In the genomic region with DNA sequence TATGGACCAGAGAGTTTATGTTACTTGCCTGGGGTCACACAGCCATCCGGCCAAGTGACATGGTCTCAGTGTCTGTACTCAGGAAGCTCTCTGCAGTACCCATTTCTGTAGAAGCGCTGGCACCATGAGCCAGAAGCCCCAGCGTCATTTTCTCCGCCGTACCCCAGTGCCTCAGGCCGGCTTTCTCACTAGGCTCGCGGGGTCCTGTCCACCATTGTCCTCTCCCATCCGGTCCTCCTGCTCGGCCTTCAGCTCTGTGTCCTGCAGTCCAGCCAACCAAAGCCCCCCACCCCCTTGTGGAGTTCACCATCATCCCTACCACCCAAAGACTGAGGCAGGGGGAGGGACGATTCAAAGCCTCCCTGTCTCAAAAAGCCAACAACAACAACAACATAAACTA, we compare ENCODE assay signal across 9 mouse cellular contexts. TPM values are rescaled to one million over a fixed set of nuclear protein-coding genes. Genes with fewer than 3 reads are reported as not detected.
DNase-seq lines count a peak whose midpoint lies in the region; ATAC-seq lines count a peak whose summit lies in the region.
"Had no signal": no experiment of that assay in that cellular context is flagged by ENCODE, and none has a peak within 500 bp of the region (broad histone marks: within the 10 kb centered on the region; RNA-seq: fewer than 3 reads in every experiment).

No protein-coding gene starts in this region.

- H3K27ac ChIP-seq in intestine, embryonic 14.5 days (ENCODE audit: low read depth), result no peak overlapping the region
- no peak overlapping the region for H3K27ac ChIP-seq in intestine, embryonic 16.5 days (ENCODE audit: low read length)
- H3K27ac ChIP-seq in forebrain, embryonic 14.5 days (ENCODE audit: low read depth, low read length), result no peak overlapping the region
- H3K27ac ChIP-seq in midbrain, embryonic 13.5 days, result no peak overlapping the region

- DNase-seq in intestine, embryonic 14.5 days (ENCODE audit: low spot score), result no peak
- DNase-seq in cerebellum, postnatal 25 days, result peak; percentile 21 to 43
- DNase-seq in forebrain, embryonic 14.5 days (ENCODE audit: low spot score), result no peak
- DNase-seq in thymus, postnatal 25 days, result no peak
- DNase-seq in thymus, postnatal 0 days (ENCODE audit: low spot score), result no peak
- DNase-seq in adrenal gland, postnatal 25 days, result no peak
- DNase-seq: lung, postnatal 14 days had no signal

- peak overlapping the region; percentile 35; the same call in 1 of the 2 replicates for H3K4me3 ChIP-seq in intestine, embryonic 14.5 days (ENCODE audit: low read depth, low read length)
- H3K4me3 ChIP-seq in intestine, embryonic 16.5 days (ENCODE audit: low read length), result no peak overlapping the region; the same call in 1 of the 2 replicates
- peak overlapping the region; percentile 38; the same call in 1 of the 2 replicates for H3K4me3 ChIP-seq in forebrain, embryonic 14.5 days (ENCODE audit: low read depth, low read length)
- peak overlapping the region; percentile 52; the same call in 1 of the 2 replicates for H3K4me3 ChIP-seq in midbrain, embryonic 13.5 days (replicated peaks)

- WGBS in intestine, embryonic 14.5 days, result 88% methylated on average over 11 of the region's 11 CpGs
- WGBS in intestine, embryonic 16.5 days, result 88% methylated on average over 11 of the region's 11 CpGs
- WGBS in forebrain, embryonic 14.5 days, result 91% methylated on average over 11 of the region's 11 CpGs
- 83% methylated on average over 11 of the region's 11 CpGs for WGBS in midbrain, embryonic 13.5 days

- H3K27me3 ChIP-seq in intestine, embryonic 14.5 days (replicated peaks; ENCODE audit: control insufficient read depth, insufficient read depth, low read length), result peaks cover 23% of the 10 kb centered on the region
- peaks cover 24% of the 10 kb centered on the region for H3K27me3 ChIP-seq in intestine, embryonic 16.5 days (replicated peaks; ENCODE audit: control insufficient read depth, insufficient read depth, low read length)
- H3K27me3 ChIP-seq in forebrain, embryonic 14.5 days (replicated peaks; ENCODE audit: control insufficient read depth, insufficient read depth, low read length), result peaks cover 15% of the 10 kb centered on the region
- H3K27me3 ChIP-seq in midbrain, embryonic 13.5 days, result peaks cover 28% of the 10 kb centered on the region

- peak overlapping the region; percentile 71 for H3K4me2 ChIP-seq in intestine, embryonic 14.5 days (ENCODE audit: low read length)
- H3K4me2 ChIP-seq in intestine, embryonic 16.5 days (ENCODE audit: low read depth, low read length), result no peak overlapping the region
- peak overlapping the region; percentile 83 for H3K4me2 ChIP-seq in forebrain, embryonic 14.5 days (ENCODE audit: low read length)
- peak overlapping the region; percentile 92 for H3K4me2 ChIP-seq in midbrain, embryonic 13.5 days (replicated peaks)

- no peaks in the 10 kb centered on the region for H3K36me3 ChIP-seq in intestine, embryonic 14.5 days (ENCODE audit: control insufficient read depth, insufficient read depth, low read length)
- no peaks in the 10 kb centered on the region for H3K36me3 ChIP-seq in intestine, embryonic 16.5 days (ENCODE audit: control insufficient read depth, insufficient read depth, low read length)
- no peaks in the 10 kb centered on the region for H3K36me3 ChIP-seq in forebrain, embryonic 14.5 days (ENCODE audit: control insufficient read depth, insufficient read depth, low read length)
- no peaks in the 10 kb centered on the region for H3K36me3 ChIP-seq in midbrain, embryonic 13.5 days

- no peaks in the 10 kb centered on the region for H3K9me3 ChIP-seq in intestine, embryonic 14.5 days (ENCODE audit: control insufficient read depth, low read length)
- H3K9me3 ChIP-seq in intestine, embryonic 16.5 days (ENCODE audit: control insufficient read depth, low read length), result no peaks in the 10 kb centered on the region
- H3K9me3 ChIP-seq in forebrain, embryonic 14.5 days (replicated peaks; ENCODE audit: control insufficient read depth, low read length), result no peaks in the 10 kb centered on the region
- H3K9me3 ChIP-seq in midbrain, embryonic 13.5 days, result no peaks in the 10 kb centered on the region

- H3K4me1 ChIP-seq in intestine, embryonic 14.5 days (replicated peaks; ENCODE audit: control insufficient read depth, insufficient read depth, low read length), result peaks cover 25% of the 10 kb centered on the region
- peaks cover 35% of the 10 kb centered on the region for H3K4me1 ChIP-seq in intestine, embryonic 16.5 days (ENCODE audit: control insufficient read depth, insufficient read depth, low read length)
- H3K4me1 ChIP-seq in forebrain, embryonic 14.5 days (ENCODE audit: control insufficient read depth, insufficient read depth, low read length), result peaks cover 22% of the 10 kb centered on the region
- peaks cover 69% of the 10 kb centered on the region for H3K4me1 ChIP-seq in midbrain, embryonic 13.5 days (replicated peaks)

- no peak for ATAC-seq in intestine, embryonic 14.5 days (replicated peaks; ENCODE audit: low FRiP score, low TSS enrichment, low read depth)
- no peak for ATAC-seq in intestine, embryonic 16.5 days
- ATAC-seq in forebrain, embryonic 14.5 days, result no peak
- no peak for ATAC-seq in midbrain, embryonic 13.5 days

- H3K9ac ChIP-seq in intestine, embryonic 14.5 days (ENCODE audit: low read length), result no peak overlapping the region
- no peak overlapping the region for H3K9ac ChIP-seq in intestine, embryonic 16.5 days (ENCODE audit: low read depth, low read length)
- no peak overlapping the region for H3K9ac ChIP-seq in forebrain, embryonic 14.5 days (ENCODE audit: low read length)
- no peak overlapping the region for H3K9ac ChIP-seq in midbrain, embryonic 13.5 days (replicated peaks)

RNA-seq across cellular contexts. Expression of a gene that starts 2.0 kb away (rescaled TPM):
- polyA plus RNA-seq in intestine, embryonic 14.5 days (2014; fragmentation: Nextera tagmentation; extraction: Ambion mirVana), result 7.3 and 8.2 TPM in 2 replicates
- polyA plus RNA-seq in intestine, embryonic 16.5 days (2015; fragmentation: Nextera tagmentation; extraction: Ambion mirVana), result 4.1 and 5.3 TPM in 2 replicates
- 22.5 and 22.8 TPM in 2 replicates for polyA plus RNA-seq in forebrain, embryonic 14.5 days (2014; fragmentation: Nextera tagmentation; extraction: Ambion mirVana)
- polyA plus RNA-seq in midbrain, embryonic 13.5 days (2015; fragmentation: Nextera tagmentation; extraction: Ambion mirVana), result 35.9 and 40.0 TPM in 2 replicates
- 0.35 and 0.36 TPM in 2 replicates for polyA plus RNA-seq in thymus, postnatal 0 days (2015; fragmentation: Nextera tagmentation; extraction: Ambion mirVana)
- 15.7 and 15.8 TPM in 2 replicates for total RNA-seq in adrenal gland, postnatal 25 days (2021)

RNA-seq across cellular contexts. Expression of a gene that starts 3.3 kb away (rescaled TPM):
- 3.7 and 4.0 TPM in 2 replicates for polyA plus RNA-seq in intestine, embryonic 14.5 days (2014; fragmentation: Nextera tagmentation; extraction: Ambion mirVana)
- 2.3 and 3.2 TPM in 2 replicates for polyA plus RNA-seq in intestine, embryonic 16.5 days (2015; fragmentation: Nextera tagmentation; extraction: Ambion mirVana)
- polyA plus RNA-seq in forebrain, embryonic 14.5 days (2014; fragmentation: Nextera tagmentation; extraction: Ambion mirVana), result 3.6 and 3.7 TPM in 2 replicates
- polyA plus RNA-seq in midbrain, embryonic 13.5 days (2015; fragmentation: Nextera tagmentation; extraction: Ambion mirVana), result 3.4 and 4.0 TPM in 2 replicates
- polyA plus RNA-seq in thymus, postnatal 0 days (2015; fragmentation: Nextera tagmentation; extraction: Ambion mirVana), result 10.6 and 13.4 TPM in 2 replicates
- 282 and 444 TPM in 2 replicates for total RNA-seq in adrenal gland, postnatal 25 days (2021)

RNA-seq across cellular contexts. Expression of a gene that starts 7.4 kb away (rescaled TPM):
- 4.8 and 6.0 TPM in 2 replicates for polyA plus RNA-seq in intestine, embryonic 14.5 days (2014; fragmentation: Nextera tagmentation; extraction: Ambion mirVana)
- polyA plus RNA-seq in intestine, embryonic 16.5 days (2015; fragmentation: Nextera tagmentation; extraction: Ambion mirVana), result 1.9 and 2.7 TPM in 2 replicates
- polyA plus RNA-seq in forebrain, embryonic 14.5 days (2014; fragmentation: Nextera tagmentation; extraction: Ambion mirVana), result 0.06 and 0.38 TPM in 2 replicates
- polyA plus RNA-seq in midbrain, embryonic 13.5 days (2015; fragmentation: Nextera tagmentation; extraction: Ambion mirVana), result 0.17 and 0.31 TPM in 2 replicates
- 0.30 and 0.53 TPM in 2 replicates for polyA plus RNA-seq in thymus, postnatal 0 days (2015; fragmentation: Nextera tagmentation; extraction: Ambion mirVana)
- total RNA-seq in adrenal gland, postnatal 25 days (2021), result 0.39 TPM in 1 of 2 replicates, not detected in the other

RNA-seq across cellular contexts. Expression of a gene that starts 13.7 kb away (rescaled TPM):
- polyA plus RNA-seq in intestine, embryonic 14.5 days (2014; fragmentation: Nextera tagmentation; extraction: Ambion mirVana), result 1,434 and 1,450 TPM in 2 replicates
- 1,070 and 1,157 TPM in 2 replicates for polyA plus RNA-seq in intestine, embryonic 16.5 days (2015; fragmentation: Nextera tagmentation; extraction: Ambion mirVana)
- 727 and 966 TPM in 2 replicates for polyA plus RNA-seq in forebrain, embryonic 14.5 days (2014; fragmentation: Nextera tagmentation; extraction: Ambion mirVana)
- 643 and 684 TPM in 2 replicates for polyA plus RNA-seq in midbrain, embryonic 13.5 days (2015; fragmentation: Nextera tagmentation; extraction: Ambion mirVana)
- polyA plus RNA-seq in thymus, postnatal 0 days (2015; fragmentation: Nextera tagmentation; extraction: Ambion mirVana), result 1,315 and 1,426 TPM in 2 replicates
- 964 and 1,249 TPM in 2 replicates for total RNA-seq in adrenal gland, postnatal 25 days (2021)

RNA-seq across cellular contexts. Expression of a gene that starts 16.2 kb away (rescaled TPM):
- 27.3 and 28.1 TPM in 2 replicates for polyA plus RNA-seq in intestine, embryonic 14.5 days (2014; fragmentation: Nextera tagmentation; extraction: Ambion mirVana)
- polyA plus RNA-seq in intestine, embryonic 16.5 days (2015; fragmentation: Nextera tagmentation; extraction: Ambion mirVana), result 55.6 and 59.2 TPM in 2 replicates
- polyA plus RNA-seq in forebrain, embryonic 14.5 days (2014; fragmentation: Nextera tagmentation; extraction: Ambion mirVana), result 16.3 and 19.7 TPM in 2 replicates
- 24.3 and 27.1 TPM in 2 replicates for polyA plus RNA-seq in midbrain, embryonic 13.5 days (2015; fragmentation: Nextera tagmentation; extraction: Ambion mirVana)
- polyA plus RNA-seq in thymus, postnatal 0 days (2015; fragmentation: Nextera tagmentation; extraction: Ambion mirVana), result 19.8 and 21.8 TPM in 2 replicates
- total RNA-seq in adrenal gland, postnatal 25 days (2021), result 38.2 and 42.0 TPM in 2 replicates

Comparison
In these comparisons a context has a peak if more than half of its experiments do, and no peak if none do; other contexts are left out.
1. DNase-seq: peak in cerebellum, postnatal 25 days (2 of 2); none in intestine, embryonic 14.5 days (single experiment), forebrain, embryonic 14.5 days (single experiment), thymus, postnatal 25 days (single experiment), thymus, postnatal 0 days (single experiment) and adrenal gland, postnatal 25 days (single experiment).